Mouse (Mus musculus): ENCODE data around the gene Slain1. TPM values are rescaled to one million over a fixed set of nuclear protein-coding genes. Genes with fewer than 3 reads are reported as not detected.
A peak's percentile ranks its signal among the peaks of the same experiment; 100 is the strongest.
"Not testable (repeated sequence)": the region's sequence is repeated elsewhere in the genome, so short reads cannot be mapped to it uniquely, and the experiment has no call there.

Gene Slain1
- polyA plus RNA-seq, 1 experiment = 73.9 TPM

GRCm38 (mm10) chr14:103728506-103728905, 78.5 kb downstream of the Slain1 start:
- no peak for TF ChIP-seq POLR2A (IDR thresholded peaks at IDR 0.05; ENCODE audit: borderline replicate concordance, extremely low read depth, insufficient read depth, insufficient read length, poor library complexity, severe bottlenecking)
- TF ChIP-seq CTCF (IDR thresholded peaks at IDR 0.05; ENCODE audit: borderline replicate concordance, extremely low read depth, insufficient read depth, insufficient read length) = no peak
- DNase-seq (ENCODE audit: low read depth) = no peak

GRCm38 (mm10) chr14:103728951-103729725, 79.1 kb downstream of the Slain1 start:
- DNase-seq (ENCODE audit: low read depth) = no peak

GRCm38 (mm10) chr14:103729760-103730367, 79.8 kb downstream of the Slain1 start:
- peak; percentile 81 for DNase-seq (ENCODE audit: low read depth)

More at GRCm38 (mm10) chr14:103728951-103729725, 79.1 kb downstream of the Slain1 start:
- no peak for TF ChIP-seq CTCF (IDR thresholded peaks at IDR 0.05; ENCODE audit: borderline replicate concordance, extremely low read depth, insufficient read depth, insufficient read length)
- no peak for TF ChIP-seq POLR2A (IDR thresholded peaks at IDR 0.05; ENCODE audit: borderline replicate concordance, extremely low read depth, insufficient read depth, insufficient read length, poor library complexity, severe bottlenecking)

GRCm38 (mm10) chr14:103732626-103733025, 82.6 kb downstream of the Slain1 start:
- DNase-seq (ENCODE audit: low read depth) = no peak
- peak; percentile 8; the same call in 1 of the 2 replicates for TF ChIP-seq CTCF (IDR thresholded peaks at IDR 0.05; ENCODE audit: borderline replicate concordance, extremely low read depth, insufficient read depth, insufficient read length)
- TF ChIP-seq POLR2A (IDR thresholded peaks at IDR 0.05; ENCODE audit: borderline replicate concordance, extremely low read depth, insufficient read depth, insufficient read length, poor library complexity, severe bottlenecking) = no peak

More at GRCm38 (mm10) chr14:103729760-103730367, 79.8 kb downstream of the Slain1 start:
- TF ChIP-seq CTCF (IDR thresholded peaks at IDR 0.05; ENCODE audit: borderline replicate concordance, extremely low read depth, insufficient read depth, insufficient read length) (no peak), POLR2A (IDR thresholded peaks at IDR 0.05; ENCODE audit: borderline replicate concordance, extremely low read depth, insufficient read depth, insufficient read length, poor library complexity, severe bottlenecking) (no peak)

- no peak for TF ChIP-seq CTCF (IDR thresholded peaks at IDR 0.05; ENCODE audit: borderline replicate concordance, extremely low read depth, insufficient read depth, insufficient read length)
- no peak for TF ChIP-seq POLR2A (IDR thresholded peaks at IDR 0.05; ENCODE audit: borderline replicate concordance, extremely low read depth, insufficient read depth, insufficient read length, poor library complexity, severe bottlenecking)
- DNase-seq (ENCODE audit: low read depth) = no peak
These were observed 91.2 kb downstream of the Slain1 start for GRCm38 (mm10) chr14:103741216-103741615.

GRCm38 (mm10) chr14:103742150-103742549, 92.1 kb downstream of the Slain1 start:
- DNase-seq (ENCODE audit: low read depth) = no peak
- no peak for TF ChIP-seq POLR2A (IDR thresholded peaks at IDR 0.05; ENCODE audit: borderline replicate concordance, extremely low read depth, insufficient read depth, insufficient read length, poor library complexity, severe bottlenecking)
- no peak for TF ChIP-seq CTCF (IDR thresholded peaks at IDR 0.05; ENCODE audit: borderline replicate concordance, extremely low read depth, insufficient read depth, insufficient read length)

- no peak for TF ChIP-seq CTCF (IDR thresholded peaks at IDR 0.05; ENCODE audit: borderline replicate concordance, extremely low read depth, insufficient read depth, insufficient read length)
- TF ChIP-seq POLR2A (IDR thresholded peaks at IDR 0.05; ENCODE audit: borderline replicate concordance, extremely low read depth, insufficient read depth, insufficient read length, poor library complexity, severe bottlenecking) = no peak
- peak; percentile 64 for DNase-seq (ENCODE audit: low read depth)
These were observed 97.3 kb downstream of the Slain1 start for GRCm38 (mm10) chr14:103747345-103747744.

GRCm38 (mm10) chr14:103750638-103751037, 100.6 kb downstream of the Slain1 start:
- DNase-seq (ENCODE audit: low read depth) = not testable (repeated sequence)

- TF ChIP-seq POLR2A (IDR thresholded peaks at IDR 0.05; ENCODE audit: borderline replicate concordance, extremely low read depth, insufficient read depth, insufficient read length, poor library complexity, severe bottlenecking) (no peak), CTCF (IDR thresholded peaks at IDR 0.05; ENCODE audit: borderline replicate concordance, extremely low read depth, insufficient read depth, insufficient read length) (no peak)
- peak; percentile 18 for DNase-seq (ENCODE audit: low read depth)
These were observed 101.4 kb downstream of the Slain1 start for GRCm38 (mm10) chr14:103751384-103751783.

GRCm38 (mm10) chr14:103752773-103753172, 102.7 kb downstream of the Slain1 start:
- no peak for TF ChIP-seq CTCF (IDR thresholded peaks at IDR 0.05; ENCODE audit: borderline replicate concordance, extremely low read depth, insufficient read depth, insufficient read length)
- DNase-seq (ENCODE audit: low read depth) = no peak

GRCm38 (mm10) chr14:103754041-103754440, 104.0 kb downstream of the Slain1 start:
- no peak for DNase-seq (ENCODE audit: low read depth)
- TF ChIP-seq CTCF (IDR thresholded peaks at IDR 0.05; ENCODE audit: borderline replicate concordance, extremely low read depth, insufficient read depth, insufficient read length) (no peak), POLR2A (IDR thresholded peaks at IDR 0.05; ENCODE audit: borderline replicate concordance, extremely low read depth, insufficient read depth, insufficient read length, poor library complexity, severe bottlenecking) (no peak)

GRCm38 (mm10) chr14:103754465-103754864, 104.4 kb downstream of the Slain1 start:
- TF ChIP-seq CTCF (IDR thresholded peaks at IDR 0.05; ENCODE audit: borderline replicate concordance, extremely low read depth, insufficient read depth, insufficient read length) = no peak
- no peak for TF ChIP-seq POLR2A (IDR thresholded peaks at IDR 0.05; ENCODE audit: borderline replicate concordance, extremely low read depth, insufficient read depth, insufficient read length, poor library complexity, severe bottlenecking)
- DNase-seq (ENCODE audit: low read depth) = no peak

Other genes with a start within 250 kb of the Slain1 start
- 0.38 and 0.55 TPM in 2 replicates for gene Scel, start 136.9 kb upstream of the Slain1 start, polyA plus RNA-seq (2012; rRNA removed)
- gene Ednrb, start 194.2 kb downstream of the Slain1 start, polyA plus RNA-seq (2012; rRNA removed) = 25.7 and 50.2 TPM in 2 replicates

All from brain, embryonic 14.5 days (tissue).